Mouse (Mus musculus): ENCODE measurements at regions not wholly inside any gene's neighbourhood (a gene's known extent, or its start where the extent isn't known, plus 50 kb on each side); places are given as distances from the start of the nearest gene placed in this dataset.

DNA sequence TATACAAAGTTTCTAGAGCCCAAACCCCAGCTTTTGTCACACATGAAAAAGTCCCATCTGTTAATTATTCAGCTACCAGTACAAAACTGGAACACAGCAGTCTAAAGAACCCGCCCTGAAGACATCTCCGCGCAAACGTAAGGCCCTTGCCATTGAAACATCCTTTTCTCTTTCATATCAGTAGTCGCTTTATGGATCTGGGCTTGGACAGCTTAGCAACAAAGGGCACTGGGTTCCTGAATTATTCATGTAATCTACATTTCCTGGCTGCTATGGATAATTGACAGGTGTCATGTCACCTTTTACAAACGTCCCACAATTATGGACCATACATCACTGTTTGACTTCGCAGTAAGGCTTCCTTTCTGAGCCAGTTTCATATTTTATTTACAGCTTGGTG, 113.0 kb upstream of the Smim15 start:
- Histone ChIP-seq H3K9ac (ENCODE audit: control insufficient read depth, low read depth, low read length, poor library complexity, severe bottlenecking) (no peak overlapping the region), H3K27me3 (ENCODE audit: control insufficient read depth in 1 of 2, insufficient read depth in 2 of 2, low read length in 2 of 2) (peaks cover 0 to 9% of the 10 kb centered on the region in 2 experiments; a peak in 3 of 4 replicates), H3K9me3 (replicated peaks; ENCODE audit: insufficient read depth, low read length) (no peaks in the 10 kb centered on the region), H3K36me3 (ENCODE audit: control insufficient read depth in 1 of 2, insufficient read depth in 2 of 2, low read length in 2 of 2) (no peaks in the 10 kb centered on the region), H3K27ac (ENCODE audit: control insufficient read depth, low read depth, low read length) (no peak overlapping the region), H3K4me1 (ENCODE audit: control insufficient read depth in 1 of 2, insufficient read depth in 2 of 2, low read length in 2 of 2) (no peaks in the 10 kb centered on the region), H3K79me2 (ENCODE audit: control insufficient read depth, insufficient read depth, low read length, poor library complexity) (no peaks in the 10 kb centered on the region), H3K4me3 (ENCODE audit: control insufficient read depth in 1 of 2, insufficient read depth in 1 of 2, low read depth in 2 of 2, low read length in 2 of 2) (no peak overlapping the region)
- TF ChIP-seq E2F4 (IDR thresholded peaks at IDR 0.05; ENCODE audit: borderline replicate concordance, low read depth, low read length) (no peak), MAFK (IDR thresholded peaks at IDR 0.05; ENCODE audit: borderline replicate concordance, low read depth, low read length) (no peak), NELFE (IDR thresholded peaks at IDR 0.05; ENCODE audit: low read depth, low read length) (no peak), ELF1 (IDR thresholded peaks at IDR 0.05; ENCODE audit: low read depth, low read length) (no peak)
- no peak for DNase-seq (ENCODE audit: low read depth, low spot score)

DNA sequence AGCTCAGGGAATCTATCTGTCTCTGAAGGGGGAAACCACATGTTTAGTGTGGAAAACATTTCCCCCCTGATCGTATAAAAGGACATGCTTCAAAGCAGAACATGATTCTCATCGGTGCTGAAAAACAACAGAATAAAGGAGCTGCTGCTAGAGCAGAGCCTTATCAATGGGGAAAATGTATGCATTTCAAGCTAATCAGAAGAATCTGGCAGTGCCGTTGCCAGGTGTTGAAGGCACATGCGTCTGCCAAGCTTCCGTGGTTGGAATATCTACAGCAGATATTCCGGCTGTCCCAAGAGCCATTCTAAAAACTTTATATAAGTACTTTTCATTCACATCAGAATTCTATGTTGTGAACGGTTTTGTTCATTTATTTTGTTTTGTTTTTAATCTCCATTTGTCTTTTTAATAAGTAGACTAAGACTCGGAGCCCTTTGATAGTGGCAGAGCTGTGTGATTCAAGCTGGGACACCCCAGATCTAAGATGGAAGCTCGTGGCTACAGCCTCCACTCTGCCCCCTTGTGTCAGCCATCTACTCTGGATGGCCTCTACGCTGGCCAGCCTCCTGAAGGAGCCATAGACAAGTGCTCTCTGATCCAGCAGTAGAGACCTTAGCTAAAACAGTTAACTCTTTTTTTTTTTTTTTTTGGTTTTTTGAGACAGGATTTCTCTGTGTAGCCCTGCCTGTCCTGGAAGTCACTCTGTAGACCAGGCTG, 116.6 kb upstream of the Smim15 start:
- Histone ChIP-seq H3K36me3 (ENCODE audit: control insufficient read depth in 1 of 2, insufficient read depth in 2 of 2, low read length in 2 of 2) (no peaks in the 10 kb centered on the region), H3K4me1 (ENCODE audit: control insufficient read depth in 1 of 2, insufficient read depth in 2 of 2, low read length in 2 of 2) (no peaks in the 10 kb centered on the region), H3K4me3 (ENCODE audit: control insufficient read depth in 1 of 2, insufficient read depth in 1 of 2, low read depth in 2 of 2, low read length in 2 of 2) (peak overlapping the region; percentile 5 to 31; a peak in 1 of 4 replicates), H3K79me2 (ENCODE audit: control insufficient read depth, insufficient read depth, low read length, poor library complexity) (no peaks in the 10 kb centered on the region), H3K9ac (ENCODE audit: control insufficient read depth, low read depth, low read length, poor library complexity, severe bottlenecking) (no peak overlapping the region), H3K27ac (ENCODE audit: control insufficient read depth, low read depth, low read length) (no peak overlapping the region), H3K9me3 (replicated peaks; ENCODE audit: insufficient read depth, low read length) (no peaks in the 10 kb centered on the region), H3K27me3 (ENCODE audit: control insufficient read depth in 1 of 2, insufficient read depth in 2 of 2, low read length in 2 of 2) (peaks cover 0 to 7% of the 10 kb centered on the region in 2 experiments; a peak in 3 of 4 replicates)
- peak; percentile 76 for DNase-seq (ENCODE audit: low read depth, low spot score)
- TF ChIP-seq TCF12 (IDR thresholded peaks at IDR 0.05; ENCODE audit: low read depth, low read length) (peak; percentile 59), MXI1 (IDR thresholded peaks at IDR 0.05; ENCODE audit: low read depth, low read length) (peak; percentile 26; the same call in 1 of the 2 replicates), SIN3A (IDR thresholded peaks at IDR 0.05; ENCODE audit: low read length) (no peak), CTCF (IDR thresholded peaks at IDR 0.05 in 2 of 3, conservative IDR thresholded peaks at IDR 0.05 in 1 of 3; ENCODE audit: control insufficient read depth in 1 of 3, insufficient read depth in 1 of 3, low read depth in 2 of 3, low read length in 3 of 3, poor library complexity in 1 of 3, severe bottlenecking in 1 of 3) (peak; percentile 26 to 69 (median 67); a peak in 5 of 6 replicates), MYC (IDR thresholded peaks at IDR 0.05; ENCODE audit: low read depth, low read length) (no peak), BHLHE40 (IDR thresholded peaks at IDR 0.05; ENCODE audit: borderline replicate concordance, low read depth, low read length) (no peak), MAFK (IDR thresholded peaks at IDR 0.05; ENCODE audit: borderline replicate concordance, low read depth, low read length) (no peak), POLR2A (IDR thresholded peaks at IDR 0.05; ENCODE audit: control insufficient read depth in 1 of 2, insufficient read depth in 1 of 2, low read depth in 1 of 2, low read length in 2 of 2, poor library complexity in 1 of 2) (no peak), USF1 (IDR thresholded peaks at IDR 0.05; ENCODE audit: low read depth, low read length) (no peak), KAT2A (conservative IDR thresholded peaks at IDR 0.05; ENCODE audit: low read depth, low read length) (no peak), USF2 (IDR thresholded peaks at IDR 0.05; ENCODE audit: borderline replicate concordance in 1 of 2, insufficient read depth in 1 of 2, low read depth in 1 of 2, low read length in 2 of 2) (no peak), ELF1 (IDR thresholded peaks at IDR 0.05; ENCODE audit: low read depth, low read length) (no peak), JUND (IDR thresholded peaks at IDR 0.05; ENCODE audit: low read depth, low read length) (no peak), TAL1 (IDR thresholded peaks at IDR 0.05; ENCODE audit: low read length) (no peak), CHD1 (IDR thresholded peaks at IDR 0.05; ENCODE audit: low read depth, low read length) (no peak), NELFE (IDR thresholded peaks at IDR 0.05; ENCODE audit: low read depth, low read length) (no peak), MYB (IDR thresholded peaks at IDR 0.05; ENCODE audit: low read depth, low read length) (no peak), GABPA (IDR thresholded peaks at IDR 0.05; ENCODE audit: low read depth, low read length) (no peak), POLR2AphosphoS5 (IDR thresholded peaks at IDR 0.05; ENCODE audit: borderline replicate concordance, low read depth, low read length) (no peak), ETS1 (IDR thresholded peaks at IDR 0.05; ENCODE audit: low read depth, low read length) (0 out of 2 replicates have a peak, but pooled peaks have one; percentile 26), RAD21 (IDR thresholded peaks at IDR 0.05; ENCODE audit: low read depth, low read length) (peak; percentile 57), EP300 (IDR thresholded peaks at IDR 0.05; ENCODE audit: low read depth in 1 of 2, low read length in 2 of 2) (peak; percentile 36 to 47; a peak in 3 of 4 replicates), ZC3H11A (IDR thresholded peaks at IDR 0.05; ENCODE audit: low read depth, low read length) (peak; percentile 80), TBP (IDR thresholded peaks at IDR 0.05; ENCODE audit: low read depth, low read length) (no peak), MAZ (IDR thresholded peaks at IDR 0.05; ENCODE audit: low read depth, low read length) (no peak), HCFC1 (IDR thresholded peaks at IDR 0.05; ENCODE audit: low read depth, low read length) (no peak), POLR2AphosphoS2 (IDR thresholded peaks at IDR 0.05; ENCODE audit: low read length) (no peak), MEF2A (IDR thresholded peaks at IDR 0.05; ENCODE audit: extremely low read depth, insufficient replicate concordance, low read depth, low read length, poor library complexity, severe bottlenecking) (no peak), MAX (IDR thresholded peaks at IDR 0.05; ENCODE audit: low read length) (no peak; the same call in 1 of the 2 replicates)
